Mouse (Mus musculus): ENCODE measurements around the gene Timm17b.

Timm17b gene

DNA sequence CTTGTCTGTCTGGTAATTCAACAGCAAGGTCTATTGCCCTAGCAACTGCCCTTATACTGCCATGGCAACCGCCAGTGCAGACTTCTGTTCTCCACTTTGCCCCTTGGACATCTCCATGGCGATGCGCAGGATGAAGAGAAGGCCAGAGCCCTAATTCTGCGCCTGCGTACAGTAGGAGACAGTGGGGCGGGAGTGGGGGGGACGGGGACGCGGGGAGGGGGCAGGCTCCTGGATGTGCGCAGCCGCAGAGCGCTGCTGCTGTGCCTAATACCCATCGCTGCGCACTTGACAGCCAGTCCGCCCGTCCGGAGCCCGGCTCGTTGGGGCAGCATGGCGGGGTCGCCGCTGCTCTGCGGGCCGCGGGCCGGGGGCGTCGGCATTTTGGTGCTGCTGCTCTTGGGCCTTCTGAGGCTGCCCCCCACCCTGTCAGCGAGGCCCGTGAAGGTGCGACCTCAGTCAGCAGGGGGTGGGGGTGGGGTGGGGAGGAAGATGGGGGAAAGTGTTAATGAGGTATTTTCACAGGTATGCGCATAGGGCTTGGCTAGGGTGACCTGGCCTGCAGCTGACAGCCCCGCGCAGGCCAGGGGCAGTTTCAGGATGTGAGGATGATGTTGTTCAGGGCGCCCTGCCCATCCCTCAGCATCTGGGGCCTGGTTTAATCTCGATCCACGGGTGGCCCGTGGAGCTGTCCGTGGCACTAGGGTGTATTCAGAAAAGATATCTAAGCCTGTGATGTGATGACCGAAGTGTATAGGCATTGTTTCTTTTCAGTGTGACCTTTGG is 20.6 kb downstream of the Timm17b start, which contains the start of gene Pcsk1n:
TSS of gene Pcsk1n (plus strand) at position 222 of the 783 bp plus-strand sequence.
- DNase-seq (ENCODE audit: low read depth, low spot score) = peak; percentile 77

- DNase-seq (ENCODE audit: low read depth, low spot score) = peak; percentile 17
Measured at GRCm38 (mm10) chrX:7922032-7922431, 22.9 kb downstream of the Timm17b start.

- no peak for DNase-seq (ENCODE audit: low read depth, low spot score)
Measured at GRCm38 (mm10) chrX:7926266-7926665, 27.1 kb downstream of the Timm17b start.

- no peak for DNase-seq (ENCODE audit: low read depth, low spot score)
Measured at GRCm38 (mm10) chrX:7927116-7927515, 28.0 kb downstream of the Timm17b start.

GRCm38 (mm10) chrX:7928270-7928790 is 29.2 kb downstream of the Timm17b start, which contains the start of gene Eras:
Gene Eras, minus strand, starts transcription at chrX:7928607.
- DNase-seq (ENCODE audit: low read depth, low spot score) = no peak

GRCm38 (mm10) chrX:7936874-7937273 is 37.7 kb downstream of the Timm17b start:
- DNase-seq (ENCODE audit: low read depth, low spot score) = no peak

GRCm38 (mm10) chrX:7937667-7938066 is 38.5 kb downstream of the Timm17b start:
- DNase-seq (ENCODE audit: low read depth, low spot score) = no peak

- DNase-seq (ENCODE audit: low read depth, low spot score) = no peak
Measured at GRCm38 (mm10) chrX:7945618-7946017, 46.5 kb downstream of the Timm17b start.

GRCm38 (mm10) chrX:7947108-7947899 is 48.1 kb downstream of the Timm17b start, which contains the start of gene Hdac6:
Gene Hdac6, minus strand, starts transcription at chrX:7947889.
- DNase-seq (ENCODE audit: low read depth, low spot score) = no peak

GRCm38 (mm10) chrX:7947900-7948492 is 48.8 kb downstream of the Timm17b start:
- DNase-seq (ENCODE audit: low read depth, low spot score) = peak; percentile 96

DNA sequence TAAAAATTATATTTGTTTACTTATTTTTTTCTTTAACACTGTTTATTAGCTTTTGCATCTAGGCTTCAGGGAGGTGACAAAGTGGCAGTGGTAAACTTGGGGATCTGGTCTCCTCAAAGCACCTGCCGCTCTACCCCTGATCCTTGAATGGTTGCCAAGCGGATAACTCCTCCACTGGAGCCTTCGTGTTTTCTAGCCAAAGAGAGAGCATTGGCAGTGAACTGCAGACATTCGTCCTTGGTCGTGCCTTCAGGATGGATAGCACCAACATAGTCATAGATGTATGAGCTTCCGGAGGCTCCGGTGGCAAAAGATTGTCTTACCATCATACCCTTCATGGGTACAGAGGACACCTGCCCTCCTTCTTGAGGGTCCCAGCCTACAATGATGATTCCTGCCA is 50.9 kb downstream of the Timm17b start:
- DNase-seq (ENCODE audit: low read depth, low spot score) = no peak

Measured in mesoderm, embryonic 11.5 days (tissue).